ENCODE assay signal across 24 mouse cellular contexts in genomic region chr11:47130432-47130831, GRCm38 (mm10).
DNase-seq lines count a peak whose midpoint lies in the region; ATAC-seq and TF ChIP-seq lines count a peak whose summit lies in the region.
"Had no signal": no experiment of that assay in that cellular context is flagged by ENCODE, and none has a peak within 500 bp of the region (broad histone marks: within the 10 kb centered on the region; RNA-seq: fewer than 3 reads in every experiment).

No protein-coding gene starts in this region.

- no peak overlapping the region for H3K27ac ChIP-seq in kidney, embryonic 14.5 days (ENCODE audit: low read depth, low read length)
- no peak overlapping the region for H3K27ac ChIP-seq in liver, adult 2 months (replicated peaks; ENCODE audit: insufficient read depth, low read depth, low read length)
- no peak overlapping the region for H3K27ac ChIP-seq in liver, embryonic 11.5 days (ENCODE audit: low read depth, low read length)
- no peak overlapping the region for H3K27ac ChIP-seq in neural tube, embryonic 14.5 days (ENCODE audit: low read depth, low read length)
- H3K27ac ChIP-seq: embryonic facial prominence, embryonic 10.5 days; embryonic facial prominence, embryonic 12.5 days; forebrain, embryonic 13.5 days; forebrain, embryonic 15.5 days had no signal

- no peak overlapping the region for H3K9ac ChIP-seq in kidney, embryonic 14.5 days (ENCODE audit: low read depth, low read length)
- no peak overlapping the region for H3K9ac ChIP-seq in liver, adult 2 months (ENCODE audit: low read depth, low read length)
- no peak overlapping the region for H3K9ac ChIP-seq in liver, embryonic 11.5 days (ENCODE audit: low read depth, low read length)
- H3K9ac ChIP-seq in neural tube, embryonic 14.5 days (replicated peaks; ENCODE audit: low read depth, low read length): no peak overlapping the region
- H3K9ac ChIP-seq: embryonic facial prominence, embryonic 12.5 days; forebrain, embryonic 13.5 days; forebrain, embryonic 15.5 days had no signal

- no peak for TF ChIP-seq CTCF in liver, adult 2 months (IDR thresholded peaks at IDR 0.05; ENCODE audit: low read depth, low read length)

- peak; percentile 57; the same call in 1 of the 2 replicates for ATAC-seq in kidney, embryonic 14.5 days (ENCODE audit: low FRiP score, low TSS enrichment)
- no peak for ATAC-seq in liver, embryonic 11.5 days (replicated peaks; ENCODE audit: low FRiP score)
- ATAC-seq in neural tube, embryonic 14.5 days (ENCODE audit: low read depth): peak; percentile 46; the same call in 1 of the 2 replicates
- ATAC-seq: activated CD4-positive, CD25-positive, alpha-beta regulatory T cell, adult 4 months; CD4-positive, CD25-positive, alpha-beta regulatory T cell, adult 4 months; forebrain, embryonic 13.5 days; forebrain, embryonic 15.5 days; Patski had no signal

- H3K4me3 ChIP-seq in kidney, embryonic 14.5 days (ENCODE audit: low read length): no peak overlapping the region
- H3K4me3 ChIP-seq in liver, adult 2 months (ENCODE audit: insufficient read depth, low read depth, low read length): no peak overlapping the region
- no peak overlapping the region for H3K4me3 ChIP-seq in liver, embryonic 11.5 days (ENCODE audit: low read depth, low read length)
- no peak overlapping the region for H3K4me3 ChIP-seq in neural tube, embryonic 14.5 days (ENCODE audit: low read depth, low read length)
- H3K4me3 ChIP-seq: embryonic facial prominence, embryonic 10.5 days; embryonic facial prominence, embryonic 12.5 days; forebrain, embryonic 13.5 days; forebrain, embryonic 15.5 days had no signal

- H3K27me3 ChIP-seq in kidney, embryonic 14.5 days (ENCODE audit: control insufficient read depth, insufficient read depth, low read length): no peaks in the 10 kb centered on the region
- H3K27me3 ChIP-seq in liver, adult 2 months (ENCODE audit: control insufficient read depth, insufficient read depth, low read length): no peaks in the 10 kb centered on the region
- no peaks in the 10 kb centered on the region for H3K27me3 ChIP-seq in liver, embryonic 11.5 days (replicated peaks; ENCODE audit: control insufficient read depth, insufficient read depth, low read length)
- H3K27me3 ChIP-seq in neural tube, embryonic 14.5 days (ENCODE audit: control insufficient read depth, insufficient read depth, low read length): no peaks in the 10 kb centered on the region
- H3K27me3 ChIP-seq: CH12.LX; embryonic facial prominence, embryonic 12.5 days; forebrain, embryonic 13.5 days; forebrain, embryonic 15.5 days; Patski had no signal

- no peak for DNase-seq in kidney, adult 11 months
- DNase-seq in liver, adult 2 months (ENCODE audit: extremely low read depth, low read depth, low spot score): peak; percentile 56
- DNase-seq in liver, embryonic 11.5 days (ENCODE audit: low spot score): no peak
- DNase-seq in neural tube, embryonic 10.5 days (ENCODE audit: extremely low spot score, low spot score): no peak
- DNase-seq: adrenal gland, adult 8-10 months; adrenal gland, postnatal 14 days; adrenal gland, postnatal 36 days; B cell, adult 2 months; cerebellum, adult 11-12 months; cerebellum, adult 2 months; cerebellum, adult 9-10 months; cerebellum, postnatal 10 days; cerebellum, postnatal 25 days had no signal

- no peak overlapping the region for H3K4me2 ChIP-seq in kidney, embryonic 14.5 days (replicated peaks; ENCODE audit: low read depth, low read length)
- H3K4me2 ChIP-seq in liver, embryonic 11.5 days: no peak overlapping the region
- no peak overlapping the region for H3K4me2 ChIP-seq in neural tube, embryonic 14.5 days (ENCODE audit: low read depth, low read length)
- H3K4me2 ChIP-seq: embryonic facial prominence, embryonic 12.5 days; forebrain, embryonic 13.5 days; forebrain, embryonic 15.5 days had no signal

- no peaks in the 10 kb centered on the region for H3K36me3 ChIP-seq in kidney, embryonic 14.5 days (ENCODE audit: control insufficient read depth, insufficient read depth, low read length)
- no peaks in the 10 kb centered on the region for H3K36me3 ChIP-seq in liver, adult 2 months (ENCODE audit: control insufficient read depth, insufficient read depth, low read length)
- H3K36me3 ChIP-seq in liver, embryonic 11.5 days (ENCODE audit: control insufficient read depth, insufficient read depth, low read length): no peaks in the 10 kb centered on the region
- H3K36me3 ChIP-seq in neural tube, embryonic 14.5 days (ENCODE audit: control insufficient read depth, insufficient read depth, low read length): no peaks in the 10 kb centered on the region
- H3K36me3 ChIP-seq: embryonic facial prominence, embryonic 10.5 days; embryonic facial prominence, embryonic 12.5 days; forebrain, embryonic 15.5 days; G1E had no signal

- no peaks in the 10 kb centered on the region for H3K79me2 ChIP-seq in liver, adult 2 months (ENCODE audit: control insufficient read depth, insufficient read depth, low read length)

- no peaks in the 10 kb centered on the region for H3K9me3 ChIP-seq in kidney, embryonic 14.5 days (ENCODE audit: control insufficient read depth, low read length)
- H3K9me3 ChIP-seq in liver, embryonic 11.5 days (ENCODE audit: control insufficient read depth, low read length): no peaks in the 10 kb centered on the region
- no peaks in the 10 kb centered on the region for H3K9me3 ChIP-seq in neural tube, embryonic 14.5 days (ENCODE audit: control insufficient read depth, low read length)
- H3K9me3 ChIP-seq: embryonic facial prominence, embryonic 10.5 days; embryonic facial prominence, embryonic 12.5 days; forebrain, embryonic 13.5 days; forebrain, embryonic 15.5 days; G1E had no signal

- 0 out of 2 replicates have a peak, but pooled peaks cover 7% of the 10 kb centered on the region for H3K4me1 ChIP-seq in kidney, embryonic 14.5 days (ENCODE audit: control insufficient read depth, insufficient read depth, low read length)
- H3K4me1 ChIP-seq in liver, adult 2 months (ENCODE audit: control insufficient read depth, insufficient read depth, low read length): peaks cover 2% of the 10 kb centered on the region; the same call in 1 of the 2 replicates
- no peaks in the 10 kb centered on the region for H3K4me1 ChIP-seq in liver, embryonic 11.5 days (replicated peaks; ENCODE audit: control insufficient read depth, insufficient read depth, low read length)
- 0 out of 2 replicates have a peak, but pooled peaks cover 3% of the 10 kb centered on the region for H3K4me1 ChIP-seq in neural tube, embryonic 14.5 days (ENCODE audit: control insufficient read depth, insufficient read depth, low read length)
- H3K4me1 ChIP-seq: embryonic facial prominence, embryonic 12.5 days; forebrain, embryonic 13.5 days; forebrain, embryonic 15.5 days had no signal

- TF ChIP-seq POLR2A in liver, adult 2 months (IDR thresholded peaks at IDR 0.05; ENCODE audit: extremely low read depth, insufficient read depth, low read length): no peak

- 40% methylated on average over 3 of the region's 3 CpGs for WGBS in kidney, embryonic 14.5 days
- 45% methylated on average over 3 of the region's 3 CpGs for WGBS in liver, adult 2 months
- WGBS in liver, embryonic 11.5 days: 67% methylated on average over 3 of the region's 3 CpGs
- WGBS in neural tube, embryonic 14.5 days: 61% methylated on average over 3 of the region's 3 CpGs
